31 mouse cellular contexts compared by ENCODE assay signal in the genomic region with DNA sequence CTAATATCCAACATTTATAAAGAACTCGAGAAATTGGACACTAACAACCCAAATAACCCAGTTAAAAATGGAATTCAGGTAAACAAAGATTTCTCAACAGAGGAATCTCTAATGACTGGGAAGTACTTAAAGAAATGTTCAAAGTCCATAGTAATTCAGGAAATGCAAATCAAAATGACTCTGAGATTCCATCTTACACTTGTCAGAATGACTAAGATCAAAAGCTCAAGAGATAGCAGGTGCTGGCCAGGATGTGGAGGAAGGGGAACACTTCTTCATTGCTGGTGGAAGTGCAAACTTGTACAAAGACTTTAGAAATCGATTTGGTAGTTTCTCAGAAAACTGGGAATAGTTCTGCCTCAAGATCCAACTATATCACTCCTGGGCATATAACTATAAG.
"Had no signal": no experiment of that assay in that cellular context is flagged by ENCODE, and none has a peak within 500 bp of the region (broad histone marks: within the 10 kb centered on the region; RNA-seq: fewer than 3 reads in every experiment).

No protein-coding gene starts in this region.

- H3K4me3 ChIP-seq: heart, embryonic 12.5 days; heart, embryonic 13.5 days; heart, embryonic 15.5 days; hindbrain, embryonic 10.5 days; hindbrain, embryonic 12.5 days; hindbrain, embryonic 13.5 days; hindbrain, embryonic 15.5 days; intestine, embryonic 15.5 days; kidney, embryonic 15.5 days; layer of hippocampus, adult 2 months; left cerebral cortex, adult 2 months had no signal

- DNase-seq: heart, postnatal 10 days; heart, postnatal 14 days; heart, postnatal 36 days; heart, postnatal 4 days; kidney, adult 11 months; kidney, adult 18-20 months; kidney, adult 2 months; kidney, adult 8-10 months; kidney, adult 9 months; kidney, postnatal 10 days; kidney, postnatal 14 days; kidney, postnatal 25 days; kidney, postnatal 36 days; kidney, postnatal 4 days; layer of hippocampus, adult 9-11 months; layer of hippocampus, postnatal 36 days had no signal

- H3K27me3 ChIP-seq: heart, embryonic 12.5 days; heart, embryonic 13.5 days; heart, embryonic 15.5 days; hindbrain, embryonic 12.5 days; hindbrain, embryonic 13.5 days; hindbrain, embryonic 15.5 days; intestine, embryonic 15.5 days; kidney, embryonic 15.5 days had no signal

- H3K4me2 ChIP-seq: heart, embryonic 11.5 days; heart, embryonic 12.5 days; heart, embryonic 13.5 days; heart, embryonic 15.5 days; hindbrain, embryonic 12.5 days; hindbrain, embryonic 13.5 days; hindbrain, embryonic 14.5 days; hindbrain, embryonic 15.5 days; intestine, embryonic 15.5 days; kidney, embryonic 15.5 days had no signal

- H3K36me3 ChIP-seq: heart, embryonic 12.5 days; heart, embryonic 13.5 days; heart, embryonic 15.5 days; hindbrain, embryonic 10.5 days; hindbrain, embryonic 12.5 days; hindbrain, embryonic 13.5 days; hindbrain, embryonic 15.5 days; intestine, embryonic 15.5 days; kidney, embryonic 15.5 days had no signal

- H3K9me3 ChIP-seq: heart, embryonic 12.5 days; heart, embryonic 13.5 days; heart, embryonic 15.5 days; hindbrain, embryonic 10.5 days; hindbrain, embryonic 12.5 days; hindbrain, embryonic 13.5 days; hindbrain, embryonic 15.5 days; intestine, embryonic 15.5 days; kidney, embryonic 15.5 days had no signal

- H3K9ac ChIP-seq: heart, embryonic 12.5 days; heart, embryonic 13.5 days; heart, embryonic 15.5 days; hindbrain, embryonic 12.5 days; hindbrain, embryonic 13.5 days; hindbrain, embryonic 14.5 days; hindbrain, embryonic 15.5 days; intestine, embryonic 15.5 days; kidney, embryonic 15.5 days had no signal

- H3K4me1 ChIP-seq: heart, embryonic 12.5 days; heart, embryonic 13.5 days; heart, embryonic 15.5 days; hindbrain, embryonic 10.5 days; hindbrain, embryonic 12.5 days; hindbrain, embryonic 13.5 days; hindbrain, embryonic 15.5 days; intestine, embryonic 15.5 days; kidney, embryonic 15.5 days had no signal

- H3K27ac ChIP-seq: heart, embryonic 13.5 days; heart, embryonic 15.5 days; hindbrain, embryonic 10.5 days; hindbrain, embryonic 12.5 days; hindbrain, embryonic 13.5 days; hindbrain, embryonic 14.5 days; hindbrain, embryonic 15.5 days; hindbrain, postnatal 0 days; intestine, embryonic 15.5 days; kidney, embryonic 15.5 days; kidney, postnatal 0 days; layer of hippocampus, adult 2 months; left cerebral cortex, adult 2 months had no signal
